Mouse (Mus musculus) spleen, postnatal 14 days (tissue): ENCODE results near the gene Pip5k1b.

ENCODE experiments used
- DNase-seq, 2 experiments: peaks; one replicate each; pipeline ENCODE4 v3.0.0; 2021 to 2022; ENCODE audit warnings: low spot score in 2 of 2

Pip5k1b gene

DNA sequence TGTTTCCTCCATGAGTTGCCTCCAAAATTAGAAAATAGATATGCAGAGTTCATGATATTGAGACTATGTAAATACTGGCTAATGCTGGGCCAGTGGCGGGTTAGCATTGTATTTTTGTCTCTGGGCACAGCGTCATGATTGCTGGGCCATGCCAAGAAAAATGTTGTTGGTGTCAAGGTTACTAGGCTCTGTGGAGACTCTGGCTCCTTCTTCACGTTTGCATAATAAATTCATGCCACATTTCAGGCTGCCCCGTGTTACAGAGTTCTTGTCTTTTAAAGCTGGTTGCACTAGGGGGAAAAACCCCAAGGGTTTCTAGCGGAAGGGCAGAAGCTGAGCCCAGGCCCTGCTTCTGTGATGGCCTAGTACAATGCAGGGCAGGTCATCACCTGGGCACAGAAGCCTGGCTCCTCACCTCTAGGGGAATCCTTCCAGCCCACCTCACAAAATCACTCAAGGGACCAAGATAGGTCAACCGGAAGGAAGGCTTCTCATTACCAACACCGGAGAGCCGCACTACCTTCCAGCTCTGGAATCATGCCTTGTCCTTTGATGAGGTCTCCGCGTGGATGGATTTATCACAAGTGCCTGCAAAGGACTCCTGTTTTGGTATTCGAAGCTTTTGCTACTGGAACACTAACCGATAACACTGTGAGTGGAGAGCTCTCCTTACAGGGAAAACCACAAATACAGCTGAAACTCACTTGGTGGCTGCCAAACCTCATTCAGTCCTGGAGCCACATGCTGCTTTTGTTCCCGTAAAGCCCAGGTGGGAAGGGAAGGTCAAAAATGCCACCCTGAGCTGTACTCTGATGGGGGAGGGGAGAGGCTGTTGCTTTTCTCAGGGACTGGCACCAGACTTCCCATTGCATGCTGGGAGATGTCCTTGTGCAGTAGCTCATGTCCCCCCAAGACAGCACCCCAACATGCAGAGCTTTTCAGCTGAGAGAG is 248.1 kb downstream of the Pip5k1b start:
- DNase-seq = no peak

- no peak for DNase-seq
These were observed 249.3 kb downstream of the Pip5k1b start for GRCm38 (mm10) chr19:24306351-24306750.

GRCm38 (mm10) chr19:24302198-24302597 is 253.5 kb downstream of the Pip5k1b start:
- DNase-seq = no peak

DNA sequence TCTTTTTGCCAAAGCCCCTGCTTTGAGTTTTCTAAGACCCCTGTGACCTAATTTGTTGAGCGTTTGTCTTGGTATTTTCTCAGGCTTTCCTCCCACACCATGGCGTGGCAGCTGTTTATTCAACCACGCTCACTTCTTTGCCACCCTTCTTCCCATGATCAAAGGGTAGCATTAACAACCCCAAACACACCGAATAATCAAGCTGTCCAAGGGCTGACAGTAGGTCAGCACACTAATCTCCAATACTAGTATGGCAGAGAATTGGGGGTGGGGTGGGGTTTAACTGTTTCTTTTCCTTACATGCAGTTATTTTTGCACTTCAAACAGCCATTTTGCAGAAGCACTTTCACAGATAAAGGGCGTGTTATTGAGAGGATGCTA is 253.9 kb downstream of the Pip5k1b start:
- DNase-seq = no peak

GRCm38 (mm10) chr19:24300994-24301767 is 254.5 kb downstream of the Pip5k1b start:
- DNase-seq = peak; percentile 17 to 71

DNA sequence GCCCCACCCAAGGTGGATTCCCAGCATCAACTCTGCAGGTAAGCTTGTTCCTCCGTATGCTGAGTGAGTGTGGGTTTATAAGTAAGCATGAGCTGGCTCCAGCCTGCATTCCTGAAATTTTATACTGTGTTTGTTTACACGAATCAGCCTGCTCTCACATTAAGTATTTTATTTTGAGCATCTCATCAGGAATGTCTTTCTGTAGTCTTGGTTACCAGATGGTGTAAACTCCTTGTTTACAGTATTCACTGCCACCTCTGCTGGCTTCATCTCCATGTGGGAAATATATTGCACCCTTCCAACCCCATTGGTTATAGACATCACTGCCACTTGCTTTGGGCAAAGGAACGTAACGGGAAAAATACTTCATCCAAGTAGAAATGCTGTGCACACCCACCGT is 262.1 kb downstream of the Pip5k1b start:
- no peak for DNase-seq

DNA sequence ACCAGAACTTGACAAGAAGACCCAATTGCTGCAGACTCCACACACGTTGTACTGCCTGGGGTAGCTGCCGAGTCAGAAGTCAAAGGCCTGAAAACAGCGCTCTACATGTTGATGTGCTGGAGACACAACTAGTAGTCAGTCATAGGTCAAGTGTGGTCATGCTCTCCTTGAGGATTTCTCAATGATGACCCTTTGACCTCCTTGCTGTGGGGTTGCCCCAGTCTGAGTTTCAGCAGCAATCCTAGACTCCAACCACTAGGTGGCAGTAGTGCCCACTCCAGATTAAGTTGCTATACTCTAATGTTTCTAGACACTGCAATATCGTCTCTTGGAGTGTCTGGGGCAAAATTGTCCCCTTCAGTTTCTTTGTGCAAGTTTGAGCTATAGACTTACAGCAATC is 271.5 kb downstream of the Pip5k1b start:
- DNase-seq = peak in 1 of 2 experiments; percentile 56

GRCm38 (mm10) chr19:24281288-24281980 is 274.2 kb downstream of the Pip5k1b start:
- no peak for DNase-seq

DNA sequence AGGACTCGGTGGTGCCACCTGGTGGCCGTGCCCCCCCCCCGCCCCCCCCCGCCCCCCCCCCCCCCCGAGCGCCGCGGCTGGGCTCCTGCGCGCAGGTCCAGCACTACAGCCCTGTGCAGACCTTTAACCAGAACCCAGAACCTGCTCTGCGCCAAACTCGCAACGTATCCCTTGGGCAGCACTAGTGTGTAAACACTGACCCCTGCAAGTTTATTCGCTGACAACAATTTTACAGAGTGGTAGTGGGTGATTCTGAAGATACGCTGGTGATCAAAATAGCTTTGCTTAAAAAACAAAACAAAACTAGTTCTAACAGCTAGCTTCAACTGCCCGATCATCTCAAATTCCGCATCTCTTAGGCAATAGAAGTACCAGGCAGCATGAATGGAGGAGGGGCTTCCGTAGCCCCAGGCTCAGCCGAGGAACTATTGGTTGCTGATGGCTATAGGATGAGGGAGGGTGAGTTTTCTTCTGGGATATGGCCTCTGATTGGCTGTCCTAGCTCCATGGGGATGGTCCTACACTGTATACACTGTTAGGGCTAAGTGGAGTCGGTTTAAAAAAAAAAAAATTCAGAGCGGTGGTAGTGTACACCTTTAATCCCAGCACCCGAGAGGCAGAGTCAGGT is 275.0 kb downstream of the Pip5k1b start, which contains the start of gene Fxn:
Gene Fxn (minus strand): TSS at position 5 of the 628 bp plus-strand sequence.
- DNase-seq = peak in 1 of 2 experiments; percentile 33

- DNase-seq = peak; percentile 68 to 74
These were observed 275.7 kb downstream of the Pip5k1b start for GRCm38 (mm10) chr19:24279706-24280600.

- no peak for DNase-seq
These were observed 276.8 kb downstream of the Pip5k1b start for GRCm38 (mm10) chr19:24278859-24279258.

GRCm38 (mm10) chr19:24274281-24274680 is 281.4 kb downstream of the Pip5k1b start:
- no peak for DNase-seq

GRCm38 (mm10) chr19:24271746-24272426 is 283.8 kb downstream of the Pip5k1b start:
- peak; percentile 50 to 66 for DNase-seq

DNA sequence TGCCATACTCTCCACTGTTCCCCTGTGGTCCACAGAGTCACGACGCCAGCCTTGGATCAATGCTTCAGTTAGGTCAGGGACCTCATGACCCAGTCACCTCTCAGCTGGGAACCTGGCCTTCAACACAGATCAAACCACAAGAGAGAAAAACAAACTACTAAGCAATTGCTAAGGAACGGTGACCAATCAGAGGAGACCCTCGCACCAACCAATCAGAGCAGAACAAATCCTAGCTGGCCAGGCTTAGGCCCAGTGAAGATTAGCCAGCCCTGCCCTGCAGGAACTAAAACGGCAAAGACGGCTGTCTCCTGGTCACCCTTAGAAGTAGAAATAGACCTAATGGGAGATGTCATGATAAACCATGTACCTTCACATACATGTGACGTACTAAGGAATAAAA is 284.3 kb downstream of the Pip5k1b start:
- no peak for DNase-seq

DNA sequence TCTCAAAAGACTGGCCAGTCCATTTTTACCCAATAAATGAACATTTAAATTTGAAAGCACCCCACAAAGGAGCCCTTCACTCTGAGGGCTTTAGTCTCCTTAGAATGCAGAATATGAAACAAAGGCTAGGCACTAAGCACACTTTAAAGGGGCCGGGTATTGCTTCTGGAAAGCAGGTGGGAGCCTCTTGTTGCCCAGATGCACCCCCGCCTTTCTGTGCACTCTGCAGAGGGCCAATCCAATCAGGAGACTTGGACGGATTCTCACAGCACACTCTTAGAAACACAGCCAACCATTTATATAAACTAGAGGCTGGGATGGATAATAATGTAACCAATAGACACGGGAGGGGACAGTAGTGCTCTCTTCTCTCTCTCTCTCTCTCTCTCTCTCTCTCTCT is 287.1 kb downstream of the Pip5k1b start:
- DNase-seq = no peak

- no peak for DNase-seq
These were observed 289.4 kb downstream of the Pip5k1b start for GRCm38 (mm10) chr19:24266046-24266830.

- DNase-seq = peak; percentile 55 to 73
These were observed 290.7 kb downstream of the Pip5k1b start for GRCm38 (mm10) chr19:24264991-24265390.

- DNase-seq = no peak
These were observed 292.9 kb downstream of the Pip5k1b start for GRCm38 (mm10) chr19:24262736-24263135.
